Mouse (Mus musculus): Measurements from ENCODE around the gene Mras.
A peak's percentile ranks its signal among the peaks of the same experiment; 100 is the strongest.

Mras gene

GRCm38 (mm10) chr9:99441647-99442433, 4.7 kb upstream of the Mras start:
- no peak for ATAC-seq (ENCODE audit: insufficient number of reproducible peaks, low FRiP score, low TSS enrichment)

DNA sequence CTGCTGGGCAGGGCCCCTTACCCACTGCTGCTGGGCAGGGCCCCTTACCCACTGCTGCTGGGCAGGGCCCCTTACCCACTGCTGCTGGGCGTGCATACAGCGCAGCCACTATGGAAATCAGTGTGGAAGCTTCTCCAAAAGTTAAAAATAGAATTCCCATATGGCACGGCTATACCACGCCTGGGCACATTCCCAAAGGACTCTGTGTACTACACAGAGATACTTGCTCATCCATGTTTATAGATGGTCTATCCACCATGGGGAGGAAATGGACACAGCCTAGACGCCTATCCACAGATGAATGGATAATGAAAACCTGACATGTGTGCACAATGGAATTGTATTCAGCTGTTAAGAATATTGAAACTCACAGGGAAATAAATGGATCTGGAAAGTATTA, 3.8 kb upstream of the Mras start:
- no peak for ATAC-seq (ENCODE audit: insufficient number of reproducible peaks, low FRiP score, low TSS enrichment)

- no peak for ATAC-seq (ENCODE audit: insufficient number of reproducible peaks, low FRiP score, low TSS enrichment)
Measured at GRCm38 (mm10) chr9:99439064-99439463, 1.9 kb upstream of the Mras start.

GRCm38 (mm10) chr9:99437781-99438565, 792 bp upstream of the Mras start:
- no peak for ATAC-seq (ENCODE audit: insufficient number of reproducible peaks, low FRiP score, low TSS enrichment)

GRCm38 (mm10) chr9:99436182-99437030, 775 bp downstream of the Mras start:
- ATAC-seq (ENCODE audit: insufficient number of reproducible peaks, low FRiP score, low TSS enrichment): peak; percentile 71

- no peak; the same call in 1 of the 2 replicates for ATAC-seq (ENCODE audit: insufficient number of reproducible peaks, low FRiP score, low TSS enrichment)
Measured at GRCm38 (mm10) chr9:99435619-99436181, 1.5 kb downstream of the Mras start.

DNA sequence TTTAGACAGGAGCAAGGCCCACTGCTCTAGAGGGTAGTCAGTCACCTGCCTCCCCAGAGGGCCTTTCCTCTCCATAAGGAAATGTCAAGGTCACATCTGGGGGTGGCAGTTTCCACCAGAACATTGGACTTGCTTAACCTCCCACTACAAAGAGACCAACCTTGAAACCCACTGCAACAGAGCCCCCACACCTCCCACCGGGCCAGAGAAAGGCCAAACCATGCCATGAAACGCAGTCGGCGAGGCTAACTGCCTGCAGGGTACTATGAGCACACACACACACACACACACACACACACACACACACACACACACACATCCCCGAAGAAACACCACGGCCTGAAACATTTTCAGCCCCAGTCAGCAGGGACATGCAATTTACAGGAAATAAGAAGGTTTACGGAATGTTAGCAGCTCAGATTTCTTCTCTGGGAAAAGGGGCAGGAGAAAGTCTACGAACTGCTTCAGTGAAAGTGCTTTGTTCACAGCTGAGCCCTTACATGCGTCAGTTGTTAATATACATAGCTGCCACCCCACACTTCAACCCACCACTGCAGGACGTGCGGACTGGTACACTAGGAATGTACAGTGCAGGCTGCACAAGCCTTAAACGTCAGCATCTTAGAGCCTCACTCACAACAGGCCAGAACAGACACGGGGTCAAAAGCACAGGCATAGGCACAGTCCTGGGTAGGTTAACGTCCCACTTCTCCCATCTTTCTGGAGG, 2.1 kb downstream of the Mras start:
- ATAC-seq (ENCODE audit: insufficient number of reproducible peaks, low FRiP score, low TSS enrichment): no peak

GRCm38 (mm10) chr9:99432478-99432877, 4.7 kb downstream of the Mras start:
- ATAC-seq (ENCODE audit: insufficient number of reproducible peaks, low FRiP score, low TSS enrichment): no peak

DNA sequence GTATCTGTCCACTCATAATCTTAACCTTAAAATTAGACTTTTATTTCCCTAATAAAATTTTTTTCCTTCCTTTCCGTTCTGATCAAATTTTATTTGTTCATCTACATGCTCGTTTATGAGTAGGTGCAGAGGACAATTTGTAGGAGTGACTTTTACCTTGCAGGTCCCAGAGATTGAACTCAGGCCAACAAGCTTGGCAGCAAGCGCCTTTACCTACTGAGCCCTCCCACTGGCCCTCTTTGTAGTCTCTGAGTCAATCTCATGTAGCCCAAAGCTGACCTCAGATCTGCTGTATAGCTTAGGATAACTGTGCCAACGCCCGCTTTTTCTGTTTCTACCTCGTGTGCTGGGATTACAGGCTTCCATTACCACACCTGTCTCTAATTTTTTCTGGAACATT, 5.2 kb downstream of the Mras start:
- ATAC-seq (ENCODE audit: insufficient number of reproducible peaks, low FRiP score, low TSS enrichment): no peak

DNA sequence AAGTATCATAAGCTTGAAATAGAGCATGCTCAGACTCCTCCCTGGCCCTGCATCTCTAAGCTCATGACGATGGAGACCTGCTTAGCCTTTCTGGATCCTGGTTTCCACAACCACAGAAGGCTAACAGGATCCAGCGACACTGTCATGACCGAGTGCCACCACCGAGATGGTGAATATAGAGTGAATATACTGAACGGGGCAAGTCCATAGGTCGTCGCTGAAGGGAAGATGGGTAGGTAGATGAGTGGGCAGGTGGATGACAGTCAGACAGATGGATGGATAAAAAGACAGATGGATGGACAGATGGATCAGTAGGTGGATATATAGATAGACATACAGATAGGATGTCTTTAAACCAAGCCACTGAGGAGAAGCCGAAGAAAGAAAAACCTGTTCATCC, 5.8 kb downstream of the Mras start:
- no peak for ATAC-seq (ENCODE audit: insufficient number of reproducible peaks, low FRiP score, low TSS enrichment)

- ATAC-seq (ENCODE audit: insufficient number of reproducible peaks, low FRiP score, low TSS enrichment): no peak
Measured at GRCm38 (mm10) chr9:99430806-99431205, 6.4 kb downstream of the Mras start.

DNA sequence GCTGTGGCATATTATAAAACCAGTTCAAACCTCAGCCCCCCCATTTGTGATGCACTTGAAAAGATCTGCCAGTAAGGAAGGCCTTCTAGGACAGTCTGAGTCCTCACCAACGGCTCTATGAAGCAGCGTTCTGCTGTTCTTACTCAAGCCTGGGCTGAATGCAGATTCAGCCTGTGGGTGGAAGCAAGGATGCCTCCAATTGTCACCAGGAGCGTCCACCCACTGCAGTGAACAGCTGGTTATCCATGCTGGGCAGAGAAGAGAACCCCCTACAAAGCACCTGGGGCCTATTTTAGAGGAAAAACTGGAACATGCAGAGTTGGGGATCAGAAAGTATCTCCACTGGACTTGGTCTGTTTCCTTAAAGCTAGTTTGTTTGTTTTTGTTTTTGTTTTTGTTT, 7.3 kb downstream of the Mras start:
- ATAC-seq (ENCODE audit: insufficient number of reproducible peaks, low FRiP score, low TSS enrichment): no peak

DNA sequence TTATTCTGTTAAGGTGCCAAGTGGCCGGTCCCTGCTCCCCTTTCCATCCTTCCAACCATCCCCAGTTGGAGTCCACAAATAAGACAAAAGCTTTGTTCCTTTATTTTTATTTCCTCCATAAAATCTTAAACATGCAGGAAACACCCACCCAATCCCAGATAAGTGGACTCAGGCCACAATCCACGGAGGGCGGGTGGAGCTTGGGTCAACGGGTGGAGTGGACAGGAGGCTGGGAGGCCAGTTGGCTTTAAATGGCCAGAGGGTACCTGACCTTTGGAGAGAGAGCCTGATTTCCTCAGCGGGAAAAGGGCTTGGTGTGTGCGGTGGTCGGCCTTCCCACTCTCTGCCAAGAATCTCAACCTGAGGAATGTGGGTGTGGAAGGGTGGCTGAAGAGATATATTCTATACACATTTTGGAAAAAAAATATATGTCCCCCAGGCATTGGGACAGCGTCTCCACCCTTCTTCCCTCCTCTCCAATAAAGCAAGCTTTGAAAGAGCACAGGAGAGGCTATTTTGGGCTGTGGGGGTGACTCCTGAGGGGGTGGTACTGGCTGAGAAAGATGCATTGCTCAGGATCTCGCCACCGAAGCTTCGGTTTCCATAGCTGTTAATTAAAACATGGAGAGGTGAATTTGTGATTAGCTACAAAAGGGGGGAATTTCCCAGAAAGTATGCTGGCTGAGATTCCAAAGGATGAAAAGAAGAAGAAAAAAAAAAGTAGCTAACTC, 8.4 kb downstream of the Mras start:
- no peak for ATAC-seq (ENCODE audit: insufficient number of reproducible peaks, low FRiP score, low TSS enrichment)

GRCm38 (mm10) chr9:99425262-99425661, 11.9 kb downstream of the Mras start:
- no peak for ATAC-seq (ENCODE audit: insufficient number of reproducible peaks, low FRiP score, low TSS enrichment)

- ATAC-seq (ENCODE audit: insufficient number of reproducible peaks, low FRiP score, low TSS enrichment): no peak
Measured at GRCm38 (mm10) chr9:99424574-99424863, 12.7 kb downstream of the Mras start.

- ATAC-seq (ENCODE audit: insufficient number of reproducible peaks, low FRiP score, low TSS enrichment): no peak
Measured at GRCm38 (mm10) chr9:99423692-99424573, 13.2 kb downstream of the Mras start.

DNA sequence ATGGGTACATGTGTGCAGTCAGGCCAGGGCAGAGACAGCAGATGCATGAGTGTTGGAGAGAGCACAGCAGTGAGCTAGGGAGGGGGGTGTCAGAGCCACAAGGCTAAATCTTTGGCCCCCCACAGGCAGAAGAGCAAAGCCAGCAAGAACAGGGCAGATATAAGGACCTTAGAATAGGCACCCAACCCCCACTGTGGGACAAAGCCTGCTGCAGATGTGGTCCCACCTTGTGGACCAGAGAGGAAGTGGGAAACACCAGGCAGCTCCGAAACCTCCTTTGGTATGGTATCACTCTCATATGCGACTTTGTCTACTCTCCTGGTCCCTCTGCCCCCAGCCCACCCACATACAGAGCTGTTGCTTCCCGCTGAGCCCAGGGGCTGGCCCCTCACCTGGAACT, 15.3 kb downstream of the Mras start:
- ATAC-seq (ENCODE audit: insufficient number of reproducible peaks, low FRiP score, low TSS enrichment): no peak

DNA sequence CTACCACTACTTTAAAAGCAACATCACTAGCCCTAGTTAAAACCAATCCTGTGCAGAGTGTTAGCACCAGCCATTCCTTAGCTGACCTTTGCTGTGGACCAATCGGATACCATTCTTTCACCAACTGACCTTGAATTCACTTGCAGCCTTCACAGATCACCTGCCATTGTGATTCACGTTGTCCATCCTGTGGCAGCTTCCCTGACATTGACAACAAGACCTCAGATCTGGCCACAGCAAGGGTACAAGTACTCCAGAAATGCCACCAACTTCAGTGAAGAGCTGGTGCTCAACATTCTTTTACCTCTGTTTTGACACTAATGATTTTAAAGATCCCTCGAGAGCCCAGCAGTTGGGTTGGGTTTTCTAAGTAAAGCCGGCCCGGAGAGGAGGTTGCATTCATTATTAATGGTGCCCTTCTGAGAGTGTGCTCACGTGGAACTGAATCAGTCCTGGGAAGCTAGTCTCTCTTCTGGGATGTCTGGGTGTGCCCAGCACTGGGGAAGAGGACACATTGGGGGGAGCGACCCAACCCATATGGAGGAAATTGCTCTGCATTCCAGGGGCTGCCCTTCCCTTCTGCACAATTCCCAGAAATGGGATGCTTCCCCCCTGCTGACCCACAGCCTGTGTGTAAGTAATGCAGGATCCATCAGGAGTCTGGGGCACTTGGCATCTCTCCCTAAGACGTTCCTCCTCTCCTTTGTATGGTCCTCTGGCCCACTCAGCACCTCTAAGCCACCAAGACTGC, 17.1 kb downstream of the Mras start:
- ATAC-seq (ENCODE audit: insufficient number of reproducible peaks, low FRiP score, low TSS enrichment): no peak
